Mouse (Mus musculus) limb, embryonic 15.5 days (tissue): ENCODE measurements at regions not wholly inside any gene's neighbourhood (a gene's known extent, or its start where the extent isn't known, plus 50 kb on each side); places are given as distances from the start of the nearest gene placed in this dataset.

Source experiments
- ATAC-seq: fragments of 200-750 bp; cut with Nextera tagmentation; 2 replicates; pipeline ENCODE4 v1.8.0; 2017; ENCODE audit warnings: low read depth, moderate TSS enrichment; ENCODE audit not compliant: insufficient number of reproducible peaks, low FRiP score, low TSS enrichment
- H3K27ac ChIP-seq: fragments of 300-500 bp; sonication (generic); 2 replicates; pipeline ENCODE4 v1.5.1; 2015; ENCODE audit warnings: moderate library complexity, mild to moderate bottlenecking, inconsistent platforms
- H3K27me3 ChIP-seq: fragments of 300-500 bp; sonication (generic); 2 replicates; pipeline ENCODE4 v1.6.1; 2015; ENCODE audit warnings: inconsistent platforms
- H3K36me3 ChIP-seq: fragments of 300-500 bp; sonication (generic); 2 replicates; pipeline ENCODE4 v1.6.1; 2015; ENCODE audit warnings: inconsistent platforms
- H3K4me1 ChIP-seq: fragments of 300-500 bp; sonication (generic); 2 replicates; pipeline ENCODE4 v1.6.1; 2015; ENCODE audit warnings: inconsistent platforms
- H3K4me2 ChIP-seq: fragments of 300-500 bp; sonication (generic); 2 replicates; pipeline ENCODE4 v1.6.1; 2015; ENCODE audit warnings: mild to moderate bottlenecking, inconsistent platforms
- H3K4me3 ChIP-seq: fragments of 300-500 bp; sonication (generic); 2 replicates; pipeline ENCODE4 v1.5.1; 2015; ENCODE audit warnings: mild to moderate bottlenecking, inconsistent platforms
- H3K9ac ChIP-seq: fragments of 300-500 bp; sonication (generic); 2 replicates; pipeline ENCODE4 v1.6.1; 2015; ENCODE audit warnings: inconsistent platforms
- H3K9me3 ChIP-seq: fragments of 300-500 bp; sonication (generic); 2 replicates; pipeline ENCODE4 v1.6.1; 2016; ENCODE audit warnings: inconsistent platforms
- WGBS: fragments of 180-500 bp; shearing (Covaris S2); methylation state at CpG from one replicate; pipeline ENCODE4 v1.1.7; 2015; 5-methylcytosine and 5-hydroxymethylcytosine counted together

- Histone ChIP-seq H3K4me3 (no peak overlapping the region), H3K9me3 (no peaks in the 10 kb centered on the region), H3K4me1 (peaks cover 17% of the 10 kb centered on the region), H3K27me3 (no peaks in the 10 kb centered on the region), H3K4me2 (no peak overlapping the region), H3K27ac (no peak overlapping the region), H3K9ac (no peak overlapping the region), H3K36me3 (no peaks in the 10 kb centered on the region)
- WGBS, result 79% methylated on average over 3 of the region's 3 CpGs
- ATAC-seq, result no peak
Measured at GRCm38 (mm10) chr10:23450997-23451396, 100.4 kb upstream of the Eya4 start.

GRCm38 (mm10) chr10:23450647-23450979 lies 100.0 kb upstream of the Eya4 start:
- peaks cover 17% of the 10 kb centered on the region for H3K4me1 ChIP-seq
- H3K27ac ChIP-seq, result no peak overlapping the region
- H3K36me3 ChIP-seq, result no peaks in the 10 kb centered on the region
- H3K9ac ChIP-seq, result no peak overlapping the region
- no peak for ATAC-seq
- H3K4me2 ChIP-seq, result no peak overlapping the region
- no peak overlapping the region for H3K4me3 ChIP-seq
- H3K9me3 ChIP-seq, result no peaks in the 10 kb centered on the region
- H3K27me3 ChIP-seq, result no peaks in the 10 kb centered on the region
- 60% methylated on average over 3 of the region's 3 CpGs for WGBS

GRCm38 (mm10) chr10:23449860-23450646 lies 99.5 kb upstream of the Eya4 start:
- peak overlapping the region; percentile 57 for H3K27ac ChIP-seq
- H3K36me3 ChIP-seq, result no peaks in the 10 kb centered on the region
- H3K4me2 ChIP-seq, result peak overlapping the region; percentile 30
- H3K4me3 ChIP-seq, result no peak overlapping the region
- ATAC-seq, result no peak
- no peak overlapping the region for H3K9ac ChIP-seq
- 24% methylated on average over 19 of the region's 19 CpGs for WGBS
- H3K27me3 ChIP-seq, result no peaks in the 10 kb centered on the region
- H3K9me3 ChIP-seq, result no peaks in the 10 kb centered on the region
- H3K4me1 ChIP-seq, result peaks cover 17% of the 10 kb centered on the region

- no peaks in the 10 kb centered on the region for H3K27me3 ChIP-seq
- H3K9me3 ChIP-seq, result no peaks in the 10 kb centered on the region
- H3K4me3 ChIP-seq, result no peak overlapping the region
- WGBS, result 27% methylated on average over 16 of the region's 16 CpGs
- no peaks in the 10 kb centered on the region for H3K36me3 ChIP-seq
- peak overlapping the region; percentile 57; the same call in 1 of the 2 replicates for H3K27ac ChIP-seq
- H3K4me2 ChIP-seq, result peak overlapping the region; percentile 30
- no peak for ATAC-seq
- peaks cover 17% of the 10 kb centered on the region for H3K4me1 ChIP-seq
- no peak overlapping the region for H3K9ac ChIP-seq
Measured at GRCm38 (mm10) chr10:23448976-23449859, 98.6 kb upstream of the Eya4 start.

- no peaks in the 10 kb centered on the region for H3K9me3 ChIP-seq
- H3K36me3 ChIP-seq, result no peaks in the 10 kb centered on the region
- H3K27ac ChIP-seq, result no peak overlapping the region
- H3K4me1 ChIP-seq, result no peaks in the 10 kb centered on the region
- H3K27me3 ChIP-seq, result no peaks in the 10 kb centered on the region
- H3K4me3 ChIP-seq, result no peak overlapping the region
- ATAC-seq, result no peak
- H3K9ac ChIP-seq, result no peak overlapping the region
- WGBS, result 63% methylated on average over 2 of the region's 2 CpGs
- H3K4me2 ChIP-seq, result no peak overlapping the region
Measured at GRCm38 (mm10) chr10:23430376-23430775, 79.8 kb upstream of the Eya4 start.

- ATAC-seq, result no peak
- no peaks in the 10 kb centered on the region for H3K9me3 ChIP-seq
- H3K36me3 ChIP-seq, result no peaks in the 10 kb centered on the region
- no peak overlapping the region for H3K27ac ChIP-seq
- H3K4me3 ChIP-seq, result no peak overlapping the region
- WGBS, result 76% methylated on average over 7 of the region's 7 CpGs
- no peak overlapping the region for H3K9ac ChIP-seq
- H3K4me2 ChIP-seq, result no peak overlapping the region
- no peaks in the 10 kb centered on the region for H3K4me1 ChIP-seq
- H3K27me3 ChIP-seq, result no peaks in the 10 kb centered on the region
Measured at GRCm38 (mm10) chr10:23413794-23414518, 63.4 kb upstream of the Eya4 start.

GRCm38 (mm10) chr10:23403351-23403938 lies 52.9 kb upstream of the Eya4 start:
- Histone ChIP-seq H3K9me3 (no peaks in the 10 kb centered on the region), H3K4me3 (no peak overlapping the region), H3K4me1 (no peaks in the 10 kb centered on the region), H3K27ac (no peak overlapping the region), H3K36me3 (no peaks in the 10 kb centered on the region), H3K27me3 (no peaks in the 10 kb centered on the region), H3K9ac (no peak overlapping the region), H3K4me2 (no peak overlapping the region)
- ATAC-seq, result no peak
- 49% methylated on average over 4 of the region's 4 CpGs for WGBS
